Mouse (Mus musculus): ENCODE results near the gene Bcat2.

Gene Bcat2

DNA sequence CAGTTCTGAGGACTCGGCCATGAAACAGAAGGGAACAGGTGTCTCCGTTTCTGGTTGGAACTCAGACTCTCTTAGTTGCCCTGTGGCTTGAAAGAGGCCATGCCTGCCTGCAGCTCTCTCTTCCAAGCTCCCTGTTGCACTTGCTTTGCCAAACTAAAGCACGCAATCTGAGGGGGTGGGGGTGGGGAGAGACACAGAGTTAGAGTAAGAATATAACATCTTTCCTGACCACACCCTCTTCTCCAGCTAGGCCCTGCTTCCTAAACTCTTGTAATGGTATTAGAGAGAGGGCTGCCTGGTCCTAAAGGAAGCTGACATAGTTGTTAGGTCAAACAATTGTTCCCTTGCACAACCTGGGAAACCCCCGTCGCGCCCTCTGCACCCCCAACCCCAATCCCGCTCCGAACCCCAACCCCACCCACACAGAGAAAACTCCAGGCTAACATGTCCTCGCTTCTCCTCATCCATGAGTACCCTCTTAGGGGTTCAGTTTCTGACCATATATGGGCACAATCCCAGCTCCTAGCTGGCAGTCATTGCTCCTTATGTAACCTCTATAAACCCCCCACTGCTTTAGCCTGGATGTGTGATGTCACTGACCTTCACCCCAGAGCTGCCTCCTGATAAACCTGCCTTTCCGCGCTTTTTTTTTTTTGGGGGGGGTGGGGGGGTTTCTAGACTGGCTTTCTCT, 19.0 kb upstream of the Bcat2 start:
- no peak for DNase-seq (ENCODE audit: low spot score)

GRCm38 (mm10) chr7:45551512-45551883, 18.5 kb upstream of the Bcat2 start:
- DNase-seq (ENCODE audit: low spot score), result no peak

GRCm38 (mm10) chr7:45553519-45553918, 16.4 kb upstream of the Bcat2 start:
- no peak for DNase-seq (ENCODE audit: low spot score)

DNA sequence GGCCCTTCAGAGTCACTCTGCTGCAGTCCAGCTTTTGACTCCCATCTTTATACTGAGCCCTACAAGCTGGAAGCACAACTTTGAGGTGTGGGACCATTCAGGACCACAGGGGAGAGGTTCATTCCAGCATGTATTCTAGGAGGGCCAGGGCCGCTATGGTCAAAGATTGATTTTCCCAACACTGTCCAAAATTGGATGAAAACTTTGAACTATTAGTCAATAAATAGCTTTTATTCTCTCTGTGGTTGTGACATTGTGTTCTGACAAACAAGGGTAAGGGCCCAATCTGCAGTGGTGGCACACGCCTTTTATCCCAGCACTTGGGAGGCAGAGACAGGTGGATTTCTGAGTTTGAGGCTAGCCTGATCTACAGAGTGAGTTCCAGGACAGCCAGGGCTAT, 16.0 kb upstream of the Bcat2 start:
- DNase-seq (ENCODE audit: low spot score), result no peak

DNA sequence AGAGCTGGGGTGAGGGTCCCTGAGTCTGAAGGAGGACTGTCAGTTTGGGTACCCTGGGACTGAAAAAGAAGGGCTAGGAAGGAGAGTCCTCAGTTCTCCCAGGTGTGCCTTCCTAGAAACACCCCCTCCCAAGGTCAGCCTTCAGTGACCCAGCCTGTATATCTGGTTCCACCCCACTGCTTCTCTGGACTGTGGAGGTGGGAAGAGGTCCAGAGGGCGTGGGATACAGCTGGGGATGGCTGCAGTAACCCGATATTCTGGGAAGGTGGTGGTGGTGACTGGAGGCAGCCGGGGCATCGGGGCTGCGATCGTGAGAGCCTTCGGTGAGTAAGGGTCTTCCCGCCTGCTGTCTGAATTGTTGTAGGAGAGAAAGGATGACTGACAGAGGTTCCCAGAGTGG, 15.2 kb upstream of the Bcat2 start, which contains the start of gene Hsd17b14:
Hsd17b14 (plus strand) TSS at position 150 of the 400 bp plus-strand sequence.
- no peak for DNase-seq (ENCODE audit: low spot score)

DNA sequence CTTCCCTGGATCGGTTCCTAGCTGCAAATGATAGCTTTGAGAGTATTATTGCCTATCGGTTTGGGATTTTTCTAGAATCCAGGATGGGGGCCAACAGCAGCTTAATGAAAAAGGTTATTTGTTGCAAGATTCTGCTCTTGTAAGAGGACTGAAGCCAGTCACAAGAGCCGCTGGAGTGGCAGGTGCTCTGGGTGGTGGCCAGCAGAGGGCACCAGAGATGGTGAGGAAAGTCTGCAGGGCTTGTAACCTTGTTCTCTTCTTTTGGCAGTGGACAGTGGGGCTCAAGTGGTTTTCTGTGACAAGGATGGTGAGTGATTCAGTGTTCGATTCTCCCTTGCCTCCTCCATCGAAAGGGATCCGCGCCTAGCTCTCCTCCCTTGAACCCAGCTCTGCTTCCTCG, 14.2 kb upstream of the Bcat2 start:
- no peak for DNase-seq (ENCODE audit: low spot score)

GRCm38 (mm10) chr7:45558907-45559306, 11.0 kb upstream of the Bcat2 start:
- DNase-seq (ENCODE audit: low spot score), result no peak

DNA sequence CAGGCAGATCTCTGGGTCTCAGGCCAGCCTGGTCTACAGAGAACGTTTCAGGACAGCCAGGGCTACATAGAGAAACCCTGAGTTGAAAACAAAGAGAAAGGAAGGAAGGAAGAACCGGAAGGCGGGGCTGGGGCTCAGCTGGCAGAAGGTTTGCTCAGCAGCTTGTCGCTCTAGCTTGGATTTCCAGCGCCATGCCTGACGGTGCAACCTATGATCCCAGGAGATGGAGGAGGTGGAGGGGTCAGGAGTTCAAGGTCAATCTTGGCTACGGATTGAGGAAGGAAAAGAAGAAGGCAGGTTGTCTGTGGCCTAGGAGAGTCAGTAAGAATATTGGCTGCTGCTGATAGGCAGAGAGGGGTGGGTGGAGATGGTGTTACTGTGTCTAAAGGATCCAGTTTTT, 9.7 kb upstream of the Bcat2 start:
- DNase-seq (ENCODE audit: low spot score), result no peak

DNA sequence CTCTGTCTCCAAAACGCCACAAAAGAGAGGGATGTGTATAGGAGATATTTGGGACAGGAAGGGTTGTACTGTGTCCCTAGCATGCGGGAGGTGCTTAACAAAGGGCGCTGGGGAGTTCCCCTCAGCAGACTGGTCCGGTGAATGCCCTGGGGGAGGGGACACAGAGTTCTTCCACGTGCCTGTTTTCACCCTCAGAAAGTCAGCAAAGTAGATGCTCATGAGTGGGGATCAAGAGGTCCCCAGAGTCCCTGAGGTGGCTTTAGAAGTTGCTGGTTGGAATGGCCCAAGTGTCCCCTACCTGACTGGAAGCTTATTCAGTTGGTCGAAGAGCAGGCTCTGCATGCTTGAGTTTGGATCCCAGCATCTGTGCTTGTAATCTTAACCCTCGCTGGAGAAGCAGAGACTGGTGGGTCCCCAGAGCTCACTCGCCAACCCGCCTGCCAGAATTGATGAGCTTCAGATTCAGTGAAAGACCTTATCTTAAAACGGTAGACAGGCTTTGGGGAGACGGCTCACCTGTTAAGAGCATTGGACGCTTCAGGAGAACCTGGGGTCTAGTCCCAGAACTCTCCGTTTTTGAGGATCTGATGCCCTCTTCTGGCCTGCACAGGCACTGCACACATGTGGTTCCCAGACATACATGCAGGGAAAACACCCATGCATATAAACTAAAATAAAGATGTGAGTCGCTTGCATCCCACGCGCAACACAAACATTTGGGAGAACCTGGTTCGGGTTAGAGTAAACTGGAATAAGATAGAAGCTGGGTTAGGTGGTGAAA, 8.9 kb upstream of the Bcat2 start:
- peak; percentile 66 for DNase-seq (ENCODE audit: low spot score)

DNA sequence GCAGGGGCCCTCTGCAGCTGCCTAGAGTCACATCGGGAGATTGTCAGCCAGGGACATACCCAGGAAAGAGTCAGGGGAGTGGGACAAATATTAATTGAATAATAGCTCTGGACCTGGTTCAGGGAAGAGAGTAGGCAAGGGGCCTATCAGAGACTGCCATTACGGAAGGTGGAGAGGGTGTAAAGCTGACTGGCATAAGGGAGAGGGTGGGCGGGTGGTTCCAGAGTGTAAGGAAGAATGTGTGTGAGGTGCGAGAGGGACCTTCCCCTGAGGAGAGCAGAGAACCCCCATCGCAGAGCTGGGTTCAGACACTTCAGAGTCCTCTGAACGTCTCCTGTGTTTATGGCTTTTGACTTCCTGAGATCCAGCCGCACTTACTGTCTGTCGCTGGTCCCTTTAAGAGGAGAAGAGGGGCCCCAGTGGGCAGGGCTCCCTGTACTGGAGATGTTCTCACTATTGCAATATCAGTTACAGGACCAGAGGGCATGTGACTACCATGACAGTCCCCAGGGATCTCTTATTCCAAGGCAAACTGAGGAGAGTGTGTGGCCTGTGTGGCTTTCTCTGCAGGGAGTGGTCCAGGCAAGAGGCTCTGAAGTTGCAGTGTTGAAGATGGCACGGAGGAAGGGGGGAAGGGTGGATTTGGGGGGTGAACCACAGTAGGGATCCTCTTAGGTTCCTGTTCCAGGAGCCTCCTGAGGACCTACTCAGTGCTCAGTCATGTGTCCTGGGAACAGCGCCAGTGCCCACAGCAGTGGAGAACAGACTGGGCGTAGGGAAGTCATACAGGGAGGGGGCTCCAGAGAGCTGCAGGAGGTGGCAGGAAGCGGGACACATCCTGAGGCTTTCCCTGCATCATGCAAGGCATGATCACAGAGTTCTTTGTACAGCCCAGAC, 8.1 kb upstream of the Bcat2 start:
- DNase-seq (ENCODE audit: low spot score), result no peak

GRCm38 (mm10) chr7:45564811-45565210, 5.1 kb upstream of the Bcat2 start:
- DNase-seq (ENCODE audit: low spot score), result no peak

DNA sequence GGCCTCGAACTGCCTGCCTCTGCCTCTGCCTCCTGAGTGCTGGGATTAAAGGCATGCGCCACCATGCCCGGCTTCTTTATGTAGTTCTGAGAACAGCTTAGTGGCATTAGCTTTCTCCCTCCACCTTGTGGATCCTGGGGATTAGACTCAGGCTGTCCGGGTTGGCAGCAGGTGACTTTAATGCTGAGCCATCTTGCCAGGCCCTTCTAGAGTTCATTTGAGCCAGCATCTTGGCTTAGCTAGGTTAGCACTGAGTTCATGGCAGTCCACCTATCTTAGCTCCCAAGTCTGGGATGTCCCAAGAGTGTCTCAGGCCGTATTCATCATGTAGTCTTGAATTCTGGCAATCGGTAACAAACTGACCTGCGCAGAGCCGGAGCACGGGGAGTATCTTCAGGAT, 4.5 kb upstream of the Bcat2 start:
- DNase-seq (ENCODE audit: low spot score), result no peak

DNA sequence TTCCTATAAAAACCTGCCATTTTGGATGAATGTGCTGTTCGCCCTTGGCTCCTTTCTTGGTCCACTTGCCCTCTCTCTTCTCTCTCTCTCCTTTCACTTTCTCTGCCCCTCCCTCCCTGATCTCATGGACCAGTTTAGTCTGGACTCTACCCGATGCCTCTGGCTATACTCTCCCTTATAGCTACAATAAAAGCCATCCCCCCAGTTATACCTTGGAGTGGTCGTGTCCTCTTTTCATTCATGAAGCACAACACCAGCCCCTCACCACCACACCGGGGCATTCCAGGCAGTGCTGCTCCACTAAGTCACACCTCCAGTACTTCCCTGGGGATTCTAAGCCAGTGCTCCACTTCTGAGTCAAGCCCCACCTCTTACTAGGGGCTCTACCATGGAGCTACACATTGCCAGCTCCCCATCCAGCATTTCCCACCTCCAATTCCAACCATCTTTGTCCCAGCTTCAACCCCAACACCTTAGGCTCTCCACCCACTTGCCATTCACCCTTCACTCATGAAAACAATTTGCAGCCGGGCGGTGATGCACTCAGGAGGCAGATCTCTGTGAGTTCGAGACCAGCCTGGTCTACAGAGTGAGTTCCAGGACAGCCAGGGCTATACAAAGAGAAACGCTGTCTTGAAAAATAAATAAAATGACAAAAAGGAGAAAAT, 2.7 kb upstream of the Bcat2 start:
- no peak for DNase-seq (ENCODE audit: low spot score)

- DNase-seq (ENCODE audit: low spot score), result peak; percentile 70
Observed at GRCm38 (mm10) chr7:45567780-45568516, 2.0 kb upstream of the Bcat2 start.

GRCm38 (mm10) chr7:45568601-45569473, 1.1 kb upstream of the Bcat2 start:
- no peak for DNase-seq (ENCODE audit: low spot score)

DNA sequence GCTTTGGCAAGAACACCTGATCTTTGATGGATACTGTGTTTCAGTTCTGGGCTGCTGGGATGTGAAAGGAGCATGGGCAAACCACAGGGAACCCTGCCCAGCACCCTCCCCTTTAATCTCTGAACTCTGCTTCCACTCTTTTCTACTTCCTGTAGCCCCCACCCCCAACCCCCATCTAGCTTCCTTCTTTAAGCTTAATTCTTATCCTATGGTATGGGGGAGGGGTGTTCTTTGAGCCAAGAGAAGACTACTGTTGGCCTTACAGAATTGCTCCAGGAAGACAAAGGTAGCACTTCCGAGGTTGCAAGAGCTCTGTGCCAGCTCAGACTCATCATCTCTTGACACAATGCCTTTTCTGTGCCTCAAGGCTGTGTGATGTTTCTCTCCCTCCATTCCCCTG, 2.0 kb downstream of the Bcat2 start:
- DNase-seq (ENCODE audit: low spot score), result no peak

DNA sequence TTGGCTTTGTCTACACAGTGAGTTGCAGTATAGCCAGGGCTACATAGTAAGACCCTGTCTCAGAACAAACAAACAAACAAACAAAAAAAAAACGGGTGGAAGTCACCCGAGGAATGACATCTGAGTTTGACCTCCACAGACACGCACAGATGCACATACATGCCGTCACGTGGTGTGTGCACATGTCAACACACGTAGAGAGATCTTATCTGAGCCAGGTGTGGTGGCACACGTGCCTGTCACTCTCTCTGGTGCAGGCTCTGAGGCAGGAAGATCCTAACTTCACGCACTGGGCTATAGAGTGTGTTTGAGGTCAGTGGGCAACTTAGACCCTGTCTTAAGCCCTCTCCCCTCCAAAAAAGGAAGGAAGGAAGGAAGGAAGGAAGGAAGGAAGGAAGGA, 4.0 kb downstream of the Bcat2 start:
- DNase-seq (ENCODE audit: low spot score), result no peak

DNA sequence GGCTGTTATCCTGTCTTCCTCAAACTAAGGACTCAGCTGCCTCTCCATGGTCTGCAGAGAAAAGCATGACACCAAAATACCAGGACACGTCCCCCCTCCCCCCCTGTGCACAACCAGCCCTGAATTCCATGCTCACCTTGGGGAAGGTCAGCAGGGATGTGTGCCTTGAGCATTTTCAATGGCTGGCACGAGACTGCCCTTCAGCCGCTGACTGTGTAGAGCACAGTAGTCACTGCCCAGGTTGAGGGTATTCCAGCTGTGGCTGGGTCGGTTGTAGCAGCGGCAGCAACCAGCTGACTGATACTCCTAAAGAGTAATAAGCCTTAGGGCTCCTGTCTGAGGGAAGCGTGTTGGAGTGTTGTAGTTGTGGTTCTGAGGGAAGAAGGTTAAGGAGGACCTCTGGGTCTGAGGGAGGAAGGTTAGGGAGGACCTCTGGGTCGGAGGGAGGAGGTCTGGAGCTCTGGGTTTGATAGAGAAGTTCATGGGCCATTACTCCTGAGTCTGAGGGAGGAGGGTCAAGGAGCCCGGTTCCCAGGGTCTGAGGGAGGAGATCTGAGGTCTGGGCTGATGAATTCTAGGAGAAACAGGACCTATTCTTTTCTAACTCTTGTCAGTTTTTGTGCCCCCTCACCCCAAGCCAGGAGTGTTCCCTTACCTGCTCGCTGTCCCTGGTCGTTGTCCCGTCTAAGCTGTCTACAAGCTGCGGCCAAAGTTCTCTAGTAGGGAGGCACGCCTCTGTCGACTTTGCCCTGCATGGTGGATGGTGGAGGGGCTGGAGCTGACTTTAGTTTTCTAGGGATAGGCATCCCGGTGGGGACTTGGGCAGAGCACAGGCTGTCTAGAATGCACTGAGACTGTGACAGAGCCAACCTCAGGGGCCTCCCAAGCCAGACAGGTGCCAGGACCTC, 4.8 kb downstream of the Bcat2 start:
- DNase-seq (ENCODE audit: low spot score), result no peak

DNA sequence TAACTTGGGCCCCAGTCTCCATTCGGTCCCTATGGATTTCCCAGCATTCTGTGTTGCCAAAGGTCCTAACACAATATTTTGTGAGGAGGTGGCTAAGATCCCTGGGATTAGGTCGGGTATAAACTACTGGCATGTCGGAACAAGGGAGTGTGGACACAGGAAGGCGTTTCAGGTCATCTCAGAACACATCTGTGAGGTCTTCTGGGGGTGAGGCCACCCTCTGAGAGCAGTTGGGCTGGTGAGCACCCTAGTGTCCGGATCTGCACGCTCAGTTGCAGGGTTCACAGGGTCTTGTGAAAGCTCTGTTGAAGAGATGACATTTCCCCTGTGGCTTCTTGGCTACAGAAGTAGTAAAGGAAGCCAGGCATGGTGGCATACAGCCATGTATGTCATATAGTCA, 16.0 kb downstream of the Bcat2 start:
- DNase-seq (ENCODE audit: low spot score), result no peak
